9 mouse cellular contexts compared by ENCODE assay signal in genomic region chr5:147826091-147826490, GRCm38 (mm10). TPM values are rescaled to one million over a fixed set of nuclear protein-coding genes. Genes with fewer than 3 reads are reported as not detected.
A peak's percentile ranks its signal among the peaks of the same experiment; 100 is the strongest.
DNase-seq lines count a peak whose midpoint lies in the region; ATAC-seq and TF ChIP-seq lines count a peak whose summit lies in the region.
"Had no signal": no experiment of that assay in that cellular context is flagged by ENCODE, and none has a peak within 500 bp of the region (broad histone marks: within the 10 kb centered on the region; RNA-seq: fewer than 3 reads in every experiment).

No protein-coding gene starts in this region.

- H3K4me1 ChIP-seq in kidney, postnatal 0 days (replicated peaks; ENCODE audit: insufficient read depth, low read length): no peaks in the 10 kb centered on the region
- H3K4me1 ChIP-seq in ES-Bruce4 (ENCODE audit: control insufficient read depth, insufficient read depth, low read length): no peaks in the 10 kb centered on the region
- H3K4me1 ChIP-seq in heart, embryonic 12.5 days (replicated peaks): peaks cover 17% of the 10 kb centered on the region
- H3K4me1 ChIP-seq in lung, embryonic 16.5 days (replicated peaks; ENCODE audit: control insufficient read depth, insufficient read depth, low read length): peaks cover 15% of the 10 kb centered on the region
- H3K4me1 ChIP-seq: forebrain, embryonic 15.5 days had no signal

- H3K9me3 ChIP-seq in kidney, postnatal 0 days (replicated peaks; ENCODE audit: low read length): no peaks in the 10 kb centered on the region
- H3K9me3 ChIP-seq in ES-Bruce4 (replicated peaks; ENCODE audit: control insufficient read depth, insufficient read depth, low read length, poor library complexity, severe bottlenecking): no peaks in the 10 kb centered on the region
- H3K9me3 ChIP-seq in heart, embryonic 12.5 days (replicated peaks): peaks cover 3% of the 10 kb centered on the region; the same call in 1 of the 2 replicates
- no peaks in the 10 kb centered on the region; the same call in 1 of the 2 replicates for H3K9me3 ChIP-seq in lung, embryonic 16.5 days (ENCODE audit: control insufficient read depth, low read length)
- H3K9me3 ChIP-seq: forebrain, embryonic 15.5 days had no signal

- no peaks in the 10 kb centered on the region for H3K36me3 ChIP-seq in kidney, postnatal 0 days (ENCODE audit: insufficient read depth, low read length)
- no peaks in the 10 kb centered on the region for H3K36me3 ChIP-seq in ES-Bruce4 (ENCODE audit: control insufficient read depth, insufficient read depth, low read length, poor library complexity, severe bottlenecking)
- no peaks in the 10 kb centered on the region for H3K36me3 ChIP-seq in heart, embryonic 12.5 days
- H3K36me3 ChIP-seq in lung, embryonic 16.5 days (ENCODE audit: control insufficient read depth, insufficient read depth, low read length): no peaks in the 10 kb centered on the region
- H3K36me3 ChIP-seq: forebrain, embryonic 15.5 days had no signal

- no peak for TF ChIP-seq CTCF in kidney, postnatal 0 days (IDR thresholded peaks at IDR 0.05; ENCODE audit: low read depth)
- no peak for TF ChIP-seq CTCF in ES-Bruce4 (IDR thresholded peaks at IDR 0.05; ENCODE audit: low read depth, low read length)

- no peak for TF ChIP-seq POLR2A in ES-Bruce4 (IDR thresholded peaks at IDR 0.05; ENCODE audit: insufficient read depth, low read length)

- no peak for ATAC-seq in kidney, postnatal 0 days (replicated peaks; ENCODE audit: low FRiP score, low read depth)
- no peak for ATAC-seq in heart, embryonic 12.5 days (ENCODE audit: insufficient number of reproducible peaks, low FRiP score)
- 0 out of 2 replicates have a peak, but pooled peaks have one; percentile 31 for ATAC-seq in lung, embryonic 16.5 days (ENCODE audit: low read depth)
- ATAC-seq: forebrain, embryonic 15.5 days had no signal

- peak; percentile 45 for DNase-seq in kidney, postnatal 0 days (ENCODE audit: low spot score)
- DNase-seq in kidney, adult 18-20 months: no peak
- DNase-seq in adipocyte (ENCODE audit: low spot score): no peak
- no peak for DNase-seq in adrenal gland, postnatal 36 days
- DNase-seq: adrenal gland, adult 8-10 months had no signal

- H3K27ac ChIP-seq in kidney, postnatal 0 days: no peak overlapping the region
- H3K27ac ChIP-seq in ES-Bruce4 (ENCODE audit: insufficient read depth, low read length): no peak overlapping the region
- H3K27ac ChIP-seq in heart, embryonic 12.5 days (ENCODE audit: poor library complexity, severe bottlenecking): no peak overlapping the region
- no peak overlapping the region for H3K27ac ChIP-seq in lung, embryonic 16.5 days (ENCODE audit: low read length)
- H3K27ac ChIP-seq: forebrain, embryonic 15.5 days had no signal

- H3K4me3 ChIP-seq in kidney, postnatal 0 days (replicated peaks; ENCODE audit: low read depth, low read length): no peak overlapping the region
- peak overlapping the region; percentile 18 for H3K4me3 ChIP-seq in ES-Bruce4 (ENCODE audit: low read depth, low read length)
- no peak overlapping the region; the same call in 1 of the 2 replicates for H3K4me3 ChIP-seq in heart, embryonic 12.5 days
- no peak overlapping the region; the same call in 1 of the 2 replicates for H3K4me3 ChIP-seq in lung, embryonic 16.5 days (ENCODE audit: low read length)
- H3K4me3 ChIP-seq: forebrain, embryonic 15.5 days had no signal

- no peak for TF ChIP-seq EP300 in ES-Bruce4 (IDR thresholded peaks at IDR 0.05; ENCODE audit: insufficient read depth, low read depth, low read length)

- no peaks in the 10 kb centered on the region for H3K27me3 ChIP-seq in kidney, postnatal 0 days (ENCODE audit: insufficient read depth, low read length)
- H3K27me3 ChIP-seq in ES-Bruce4 (ENCODE audit: control insufficient read depth, insufficient read depth, low read length, poor library complexity, severe bottlenecking): no peaks in the 10 kb centered on the region
- H3K27me3 ChIP-seq in heart, embryonic 12.5 days (replicated peaks): no peaks in the 10 kb centered on the region
- H3K27me3 ChIP-seq in lung, embryonic 16.5 days (ENCODE audit: control insufficient read depth, insufficient read depth, low read depth, low read length): no peaks in the 10 kb centered on the region
- H3K27me3 ChIP-seq: forebrain, embryonic 15.5 days had no signal

- 23% methylated on average over 9 of the region's 9 CpGs for WGBS in kidney, postnatal 0 days
- 24% methylated on average over 9 of the region's 9 CpGs for WGBS in heart, embryonic 12.5 days
- WGBS in lung, embryonic 16.5 days: 31% methylated on average over 9 of the region's 9 CpGs

- H3K9ac ChIP-seq in kidney, postnatal 0 days (ENCODE audit: low read depth, low read length): no peak overlapping the region
- H3K9ac ChIP-seq in ES-Bruce4 (ENCODE audit: low read depth, poor library complexity, severe bottlenecking): no peak overlapping the region
- H3K9ac ChIP-seq in heart, embryonic 12.5 days: no peak overlapping the region
- no peak overlapping the region for H3K9ac ChIP-seq in lung, embryonic 16.5 days (ENCODE audit: low read length)
- H3K9ac ChIP-seq: forebrain, embryonic 15.5 days had no signal

- H3K4me2 ChIP-seq in kidney, postnatal 0 days (ENCODE audit: low read length): peak overlapping the region; percentile 31
- H3K4me2 ChIP-seq in heart, embryonic 12.5 days: peak overlapping the region; percentile 62
- peak overlapping the region; percentile 37 for H3K4me2 ChIP-seq in lung, embryonic 16.5 days (ENCODE audit: low read depth, low read length)
- H3K4me2 ChIP-seq: forebrain, embryonic 15.5 days had no signal

RNA-seq across cellular contexts. Expression of gene Pomp, which starts 34.2 kb away (rescaled TPM):
- polyA plus RNA-seq in kidney, postnatal 0 days (2015; fragmentation: Nextera tagmentation; extraction: Ambion mirVana): 521 and 525 TPM in 2 replicates
- polyA plus RNA-seq in ES-Bruce4 (2011; ENCODE audit: insufficient read depth, insufficient read length, low read depth, missing spikeins): 249 and 270 TPM in 2 replicates
- 348 and 392 TPM in 2 replicates for polyA plus RNA-seq in heart, embryonic 12.5 days (2016; fragmentation: Nextera tagmentation; extraction: Ambion mirVana)
- polyA plus RNA-seq in lung, embryonic 16.5 days (2015; fragmentation: Nextera tagmentation; extraction: Ambion mirVana): 464 and 486 TPM in 2 replicates
- total RNA-seq in adrenal gland, postnatal 36 days (2021): 100 to 1,000 TPM; 212 to 227 TPM
